Mouse (Mus musculus): Measurements from ENCODE around the gene Mss51.

Mss51 gene

GRCm38 (mm10) chr14:20451765-20452331 is 44.9 kb downstream of the Mss51 start, which contains the start of gene Cfap70:
TSS of gene Cfap70 (minus strand) at chr14:20452226.
- DNase-seq: peak; percentile 75 to 83

GRCm38 (mm10) chr14:20451302-20451701 is 45.4 kb downstream of the Mss51 start:
- no peak for DNase-seq

GRCm38 (mm10) chr14:20447209-20447608 is 49.5 kb downstream of the Mss51 start:
- DNase-seq: peak in 1 of 2 experiments; percentile 8

GRCm38 (mm10) chr14:20442252-20442651 is 54.4 kb downstream of the Mss51 start:
- DNase-seq: peak in 1 of 2 experiments; percentile 18

- no peak for DNase-seq
Measured at GRCm38 (mm10) chr14:20436976-20437375, 59.7 kb downstream of the Mss51 start.
